Mouse (Mus musculus) heart, adult 8-10 months (tissue): Measurements from ENCODE around the gene Fam45a. TPM values are rescaled to one million over a fixed set of nuclear protein-coding genes. Genes with fewer than 3 reads are reported as not detected.

Experiments used
- DNase-seq: peaks from one replicate; pipeline ENCODE4 v3.0.0; 2022; ENCODE audit warnings: low spot score
- total RNA-seq, 4 experiments: library from RNA; stranded (reverse); gene quantifications; 2 replicates each; pipeline ENCODE4 v1.2.4; 2022

Gene Fam45a
- 10 to 100 TPM; 13.1 to 19.7 (median 16.1) TPM for total RNA-seq

- DNase-seq = peak; percentile 93
Observed at GRCm38 (mm10) chr19:60811098-60812035, at the start of gene Fam45a. Fam45a (plus strand) TSS chr19:60811585.

GRCm38 (mm10) chr19:60773366-60773765, 38.0 kb upstream of the Fam45a start:
- no peak for DNase-seq

GRCm38 (mm10) chr19:60782034-60782433, 29.4 kb upstream of the Fam45a start:
- DNase-seq = no peak

- DNase-seq = no peak
Observed at GRCm38 (mm10) chr19:60784712-60785111, 26.7 kb upstream of the Fam45a start.

GRCm38 (mm10) chr19:60787465-60788150, 23.8 kb upstream of the Fam45a start:
- DNase-seq = no peak

- DNase-seq = no peak
Observed at GRCm38 (mm10) chr19:60788214-60788960, 23.0 kb upstream of the Fam45a start.

- no peak for DNase-seq
Observed at GRCm38 (mm10) chr19:60789452-60789851, 21.9 kb upstream of the Fam45a start.

GRCm38 (mm10) chr19:60789919-60790506, 21.4 kb upstream of the Fam45a start:
- DNase-seq = peak; percentile 15

- DNase-seq = peak; percentile 93
Observed at GRCm38 (mm10) chr19:60790551-60791161, 20.7 kb upstream of the Fam45a start, which contains the start of gene Eif3a. Eif3a (minus strand) TSS chr19:60790658.

GRCm38 (mm10) chr19:60791164-60791563, 20.2 kb upstream of the Fam45a start:
- DNase-seq = no peak

GRCm38 (mm10) chr19:60793170-60793707, 18.1 kb upstream of the Fam45a start:
- no peak for DNase-seq

GRCm38 (mm10) chr19:60795244-60795643, 16.1 kb upstream of the Fam45a start:
- DNase-seq = no peak

- no peak for DNase-seq
Observed at GRCm38 (mm10) chr19:60797415-60797814, 14.0 kb upstream of the Fam45a start.

- no peak for DNase-seq
Observed at GRCm38 (mm10) chr19:60799867-60800569, 11.4 kb upstream of the Fam45a start.

- DNase-seq = no peak
Observed at GRCm38 (mm10) chr19:60804903-60805302, 6.5 kb upstream of the Fam45a start.

- DNase-seq = no peak
Observed at GRCm38 (mm10) chr19:60809927-60810326, 1.5 kb upstream of the Fam45a start.

- DNase-seq = no peak
Observed at GRCm38 (mm10) chr19:60812036-60812389, 628 bp downstream of the Fam45a start.

GRCm38 (mm10) chr19:60813133-60813532, 1.7 kb downstream of the Fam45a start:
- no peak for DNase-seq

- no peak for DNase-seq
Observed at GRCm38 (mm10) chr19:60818677-60819076, 7.3 kb downstream of the Fam45a start.

GRCm38 (mm10) chr19:60837747-60838146, 26.4 kb downstream of the Fam45a start:
- peak; percentile 52 for DNase-seq
